21 mouse cellular contexts compared by ENCODE assay signal in the genomic region with DNA sequence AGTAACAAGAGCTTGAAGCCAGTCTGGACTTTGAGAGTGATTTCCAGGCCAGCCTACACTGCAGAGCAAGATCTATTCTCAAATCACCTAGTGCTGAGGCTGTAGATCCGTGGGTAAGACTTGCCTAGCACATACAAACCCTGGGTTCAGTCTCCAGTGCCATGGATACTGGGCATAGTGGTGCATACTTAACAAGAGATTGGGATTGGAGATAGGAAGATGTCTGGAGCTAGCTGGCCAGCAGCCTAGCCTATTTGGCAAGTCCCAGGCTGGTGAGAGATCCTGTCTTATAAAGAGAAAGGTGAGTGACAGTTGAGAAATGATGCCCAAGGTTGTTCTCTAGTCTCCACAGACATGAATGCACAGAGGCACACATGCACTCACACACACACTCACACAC.
A peak's percentile ranks its signal among the peaks of the same experiment; 100 is the strongest.
DNase-seq lines count a peak whose midpoint lies in the region; ATAC-seq and TF ChIP-seq lines count a peak whose summit lies in the region.
"Had no signal": no experiment of that assay in that cellular context is flagged by ENCODE, and none has a peak within 500 bp of the region (broad histone marks: within the 10 kb centered on the region; RNA-seq: fewer than 3 reads in every experiment).

No protein-coding gene starts in this region.

- no peak overlapping the region for H3K27ac ChIP-seq in hindbrain, embryonic 14.5 days
- no peak overlapping the region for H3K27ac ChIP-seq in hindbrain, embryonic 13.5 days
- peak overlapping the region; percentile 43; the same call in 1 of the 2 replicates for H3K27ac ChIP-seq in neural tube, embryonic 15.5 days (replicated peaks)
- H3K27ac ChIP-seq in cerebellum, adult 2 months (ENCODE audit: insufficient read depth, low read length): peak overlapping the region; percentile 68
- H3K27ac ChIP-seq: forebrain, embryonic 10.5 days; gastrocnemius, adult 2 months; heart, embryonic 10.5 days; limb, embryonic 12.5 days; macrophage; midbrain, embryonic 10.5 days; neural tube, embryonic 13.5 days had no signal

- WGBS in hindbrain, embryonic 14.5 days: 32% methylated on average over 1 of the region's 1 CpGs
- 26% methylated on average over 1 of the region's 1 CpGs for WGBS in hindbrain, embryonic 13.5 days
- WGBS in neural tube, embryonic 15.5 days: 27% methylated on average over 1 of the region's 1 CpGs
- 10% methylated on average over 1 of the region's 1 CpGs for WGBS in cerebellum, adult 2 months

- no peak overlapping the region for H3K4me3 ChIP-seq in hindbrain, embryonic 14.5 days (replicated peaks; ENCODE audit: low read length)
- H3K4me3 ChIP-seq in hindbrain, embryonic 13.5 days: no peak overlapping the region
- H3K4me3 ChIP-seq in neural tube, embryonic 15.5 days (replicated peaks): no peak overlapping the region
- H3K4me3 ChIP-seq in cerebellum, adult 2 months (replicated peaks; ENCODE audit: insufficient read depth, low read depth, low read length): no peak overlapping the region
- H3K4me3 ChIP-seq: forebrain, embryonic 10.5 days; gastrocnemius, adult 2 months; heart, embryonic 10.5 days; limb, embryonic 12.5 days; midbrain, embryonic 10.5 days; neural tube, embryonic 13.5 days had no signal

- H3K4me1 ChIP-seq in hindbrain, embryonic 14.5 days (replicated peaks; ENCODE audit: control insufficient read depth, insufficient read depth, low read length): no peaks in the 10 kb centered on the region
- H3K4me1 ChIP-seq in hindbrain, embryonic 13.5 days (replicated peaks): no peaks in the 10 kb centered on the region; the same call in 1 of the 2 replicates
- H3K4me1 ChIP-seq in neural tube, embryonic 15.5 days: 0 out of 2 replicates have a peak, but pooled peaks cover 6% of the 10 kb centered on the region
- peaks cover 26% of the 10 kb centered on the region for H3K4me1 ChIP-seq in cerebellum, adult 2 months (ENCODE audit: control insufficient read depth, insufficient read depth, low read length)
- H3K4me1 ChIP-seq: forebrain, embryonic 10.5 days; heart, embryonic 10.5 days; limb, embryonic 12.5 days; neural tube, embryonic 13.5 days had no signal

- no peaks in the 10 kb centered on the region for H3K36me3 ChIP-seq in hindbrain, embryonic 14.5 days (replicated peaks; ENCODE audit: control insufficient read depth, insufficient read depth)
- no peaks in the 10 kb centered on the region for H3K36me3 ChIP-seq in hindbrain, embryonic 13.5 days
- H3K36me3 ChIP-seq in neural tube, embryonic 15.5 days: no peaks in the 10 kb centered on the region
- H3K36me3 ChIP-seq: forebrain, embryonic 10.5 days; heart, embryonic 10.5 days; limb, embryonic 12.5 days; midbrain, embryonic 10.5 days; neural tube, embryonic 13.5 days had no signal

- H3K4me2 ChIP-seq in hindbrain, embryonic 14.5 days (replicated peaks): no peak overlapping the region
- H3K4me2 ChIP-seq in hindbrain, embryonic 13.5 days: no peak overlapping the region
- H3K4me2 ChIP-seq in neural tube, embryonic 15.5 days: no peak overlapping the region
- H3K4me2 ChIP-seq: limb, embryonic 12.5 days; liver, embryonic 11.5 days; neural tube, embryonic 13.5 days had no signal

- TF ChIP-seq POLR2A in cerebellum, adult 2 months (IDR thresholded peaks at IDR 0.05; ENCODE audit: borderline replicate concordance, insufficient read depth, low read length): no peak

- DNase-seq in hindbrain, embryonic 14.5 days (ENCODE audit: low spot score): peak; percentile 27
- DNase-seq in neural tube, embryonic 10.5 days (ENCODE audit: extremely low spot score, low spot score): no peak
- DNase-seq in cerebellum, adult 2 months: peak; percentile 68 to 73
- peak; percentile 62 to 71 for DNase-seq in cerebellum, postnatal 25 days
- DNase-seq in heart, adult 8-10 months (ENCODE audit: low spot score): no peak
- DNase-seq: gastrocnemius, adult 2 months; thymus, adult 18-20 months; thymus, postnatal 4 days had no signal

- ATAC-seq in hindbrain, embryonic 14.5 days (ENCODE audit: low FRiP score): no peak
- no peak for ATAC-seq in hindbrain, embryonic 13.5 days (ENCODE audit: low FRiP score)
- no peak for ATAC-seq in neural tube, embryonic 15.5 days (ENCODE audit: low FRiP score)
- no peak for ATAC-seq in monocyte, adult 5-6 weeks (replicated peaks; ENCODE audit: insufficient number of reproducible peaks, low FRiP score, low TSS enrichment, poor library complexity, severe bottlenecking)
- ATAC-seq: CD4-positive, CD25-positive, alpha-beta regulatory T cell, adult 4 months; liver, postnatal 0 days; lung, postnatal 0 days had no signal

- 0 out of 2 replicates have a peak, but pooled peaks cover 4% of the 10 kb centered on the region for H3K9me3 ChIP-seq in hindbrain, embryonic 14.5 days (ENCODE audit: control insufficient read depth, low read length)
- 0 out of 2 replicates have a peak, but pooled peaks cover 7% of the 10 kb centered on the region for H3K9me3 ChIP-seq in hindbrain, embryonic 13.5 days
- H3K9me3 ChIP-seq in neural tube, embryonic 15.5 days (replicated peaks): peaks cover 3% of the 10 kb centered on the region; the same call in 1 of the 2 replicates
- H3K9me3 ChIP-seq: heart, embryonic 10.5 days had no signal

- H3K27me3 ChIP-seq in hindbrain, embryonic 14.5 days (ENCODE audit: control insufficient read depth, insufficient read depth, low read length): no peaks in the 10 kb centered on the region
- H3K27me3 ChIP-seq in hindbrain, embryonic 13.5 days: no peaks in the 10 kb centered on the region
- H3K27me3 ChIP-seq in neural tube, embryonic 15.5 days (replicated peaks): no peaks in the 10 kb centered on the region
- no peaks in the 10 kb centered on the region for H3K27me3 ChIP-seq in cerebellum, adult 2 months (ENCODE audit: control insufficient read depth, insufficient read depth, low read length)
- H3K27me3 ChIP-seq: limb, embryonic 12.5 days; neural tube, embryonic 13.5 days had no signal

- H3K9ac ChIP-seq in hindbrain, embryonic 14.5 days: no peak overlapping the region
- H3K9ac ChIP-seq in hindbrain, embryonic 13.5 days: no peak overlapping the region
- no peak overlapping the region for H3K9ac ChIP-seq in neural tube, embryonic 15.5 days (replicated peaks)
- H3K9ac ChIP-seq: limb, embryonic 12.5 days; liver, postnatal 0 days; neural tube, embryonic 13.5 days had no signal

- no peak for TF ChIP-seq CTCF in cerebellum, adult 2 months (IDR thresholded peaks at IDR 0.05; ENCODE audit: borderline replicate concordance, insufficient read depth, low read depth, low read length)

Comparison
In these comparisons a context has a peak if more than half of its experiments do, and no peak if none do; other contexts are left out.
1. DNase-seq: peak in hindbrain, embryonic 14.5 days (single experiment), cerebellum, adult 2 months (2 of 2) and cerebellum, postnatal 25 days (2 of 2); none in neural tube, embryonic 10.5 days (single experiment) and heart, adult 8-10 months (single experiment).
2. H3K27ac ChIP-seq: peak in neural tube, embryonic 15.5 days (single experiment) and cerebellum, adult 2 months (single experiment); none in hindbrain, embryonic 14.5 days (single experiment) and hindbrain, embryonic 13.5 days (single experiment).